Mouse (Mus musculus) urinary bladder, adult 2 months (tissue): ENCODE results near the gene Sbk2. TPM values are rescaled to one million over a fixed set of nuclear protein-coding genes. Genes with fewer than 3 reads are reported as not detected.

ENCODE experiments used
- DNase-seq: peaks from one replicate; pipeline ENCODE4 v3.0.0; 2022; ENCODE audit warnings: low spot score
- polyA plus RNA-seq: library from polyadenylated mRNA; depleted of rRNA; stranded (reverse); fragments of >200 nt; gene quantifications from 2 replicates; pipeline ENCODE4 v1.2.3, GENCODE M21; 2012

Sbk2 gene
- polyA plus RNA-seq, 1 experiment = 0.29 TPM

DNA sequence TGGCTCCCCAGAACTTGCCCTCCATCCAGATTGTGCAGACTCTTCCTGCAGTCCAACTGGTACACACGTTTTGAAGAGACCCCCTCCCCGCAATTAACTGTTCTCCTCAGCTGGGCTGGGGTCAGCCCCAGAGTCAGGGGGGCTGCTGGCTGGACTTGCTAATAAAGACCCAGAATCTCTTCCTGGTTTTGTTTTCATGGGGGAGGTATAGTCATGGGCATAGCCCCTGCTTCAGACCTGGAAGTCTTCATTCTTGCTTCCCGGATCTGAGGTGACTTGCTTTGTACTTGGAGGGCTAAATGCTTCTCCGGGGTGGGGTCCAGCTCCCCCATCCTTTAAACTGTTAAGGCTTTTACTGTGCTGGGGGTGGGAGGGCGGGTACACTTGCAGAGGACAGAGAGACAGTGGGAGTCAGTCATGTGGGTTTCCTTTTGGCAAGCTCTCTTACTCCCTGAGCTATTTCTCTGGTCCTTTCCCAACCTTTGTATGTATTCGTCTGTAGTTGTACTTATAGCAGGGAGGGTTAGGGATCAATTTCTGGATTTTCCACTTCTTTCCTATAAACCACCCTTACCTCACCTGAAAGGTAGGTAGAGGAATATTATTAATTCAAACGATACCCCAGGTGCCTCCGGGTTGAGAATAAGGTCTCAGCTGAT is 42.3 kb downstream of the Sbk2 start, which contains the start of gene Nat14:
Nat14 (plus strand) TSS at position 205 of the 659 bp plus-strand sequence.
- DNase-seq = no peak

DNA sequence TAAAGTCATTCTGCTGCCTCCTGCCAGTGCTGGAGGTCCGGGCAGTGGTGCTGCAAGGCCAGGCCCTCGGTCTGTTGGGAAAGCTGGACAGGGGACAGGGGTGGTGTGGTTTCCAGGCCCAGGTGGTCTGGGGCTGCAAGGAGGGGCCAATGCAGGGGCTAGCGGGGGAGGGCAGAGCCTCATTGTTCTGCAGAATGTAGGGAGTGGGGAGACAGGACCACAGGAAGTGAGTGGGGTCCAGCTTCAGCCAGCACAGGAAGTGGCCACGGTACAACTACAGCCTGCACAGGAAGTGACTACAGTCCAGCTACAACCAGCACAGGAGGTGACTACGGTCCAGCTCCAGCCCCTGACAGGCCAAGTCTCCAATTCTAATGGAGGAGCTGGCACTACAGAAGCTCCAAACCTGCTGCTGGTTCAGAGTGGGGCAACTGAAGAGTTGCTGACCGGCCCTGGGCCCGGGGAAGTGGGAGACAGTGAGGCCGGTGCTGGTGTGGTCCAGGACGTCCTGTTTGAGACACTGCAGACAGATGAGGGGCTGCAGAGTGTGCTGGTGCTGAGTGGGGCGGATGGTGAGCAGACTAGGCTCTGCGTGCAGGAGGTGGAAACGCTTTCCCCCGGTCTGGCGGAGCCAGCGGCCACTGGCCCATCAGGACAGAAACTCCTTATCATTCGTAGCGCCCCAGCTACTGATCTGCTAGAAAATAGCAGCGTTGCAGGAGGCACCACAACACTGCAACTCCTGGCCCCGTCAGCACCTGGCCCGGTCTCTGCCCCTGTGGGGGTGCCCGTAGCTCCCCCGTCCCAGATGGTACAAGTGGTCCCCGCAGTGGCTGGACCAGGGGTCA is 43.0 kb downstream of the Sbk2 start:
- no peak for DNase-seq

DNA sequence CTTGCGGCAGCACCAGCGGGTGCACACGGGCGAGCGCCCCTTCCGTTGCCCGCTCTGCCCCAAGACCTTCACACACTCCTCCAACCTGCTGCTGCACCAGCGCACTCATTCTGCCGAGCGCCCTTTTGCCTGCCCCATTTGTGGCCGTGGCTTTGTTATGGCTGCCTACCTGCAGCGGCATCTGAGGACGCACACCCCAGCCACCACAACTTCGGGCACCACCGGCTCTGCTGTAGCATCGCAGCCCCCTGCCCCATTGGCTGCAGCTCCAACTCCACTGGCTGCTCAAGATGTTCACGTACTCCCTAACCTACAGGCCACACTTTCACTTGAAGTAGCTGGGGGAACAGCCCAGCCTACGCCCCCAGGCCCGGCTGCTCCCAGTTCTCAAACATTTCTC is 43.7 kb downstream of the Sbk2 start:
- DNase-seq = no peak

DNA sequence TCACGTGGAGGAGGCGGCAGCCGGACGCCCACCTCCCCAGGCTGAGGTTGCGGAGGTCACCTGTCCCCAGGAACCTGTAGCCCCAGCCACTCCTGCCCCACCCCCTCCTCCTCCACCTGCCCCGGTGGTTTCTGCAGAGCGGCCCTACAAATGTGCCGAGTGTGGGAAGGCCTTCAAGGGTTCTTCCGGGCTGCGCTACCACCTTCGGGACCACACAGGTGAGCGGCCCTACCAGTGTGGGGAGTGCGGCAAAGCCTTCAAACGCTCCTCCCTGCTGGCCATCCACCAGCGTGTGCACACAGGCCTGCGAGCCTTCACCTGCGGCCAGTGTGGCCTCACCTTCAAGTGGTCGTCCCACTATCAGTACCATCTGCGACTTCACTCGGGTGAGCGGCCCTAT is 44.2 kb downstream of the Sbk2 start:
- DNase-seq = no peak

DNA sequence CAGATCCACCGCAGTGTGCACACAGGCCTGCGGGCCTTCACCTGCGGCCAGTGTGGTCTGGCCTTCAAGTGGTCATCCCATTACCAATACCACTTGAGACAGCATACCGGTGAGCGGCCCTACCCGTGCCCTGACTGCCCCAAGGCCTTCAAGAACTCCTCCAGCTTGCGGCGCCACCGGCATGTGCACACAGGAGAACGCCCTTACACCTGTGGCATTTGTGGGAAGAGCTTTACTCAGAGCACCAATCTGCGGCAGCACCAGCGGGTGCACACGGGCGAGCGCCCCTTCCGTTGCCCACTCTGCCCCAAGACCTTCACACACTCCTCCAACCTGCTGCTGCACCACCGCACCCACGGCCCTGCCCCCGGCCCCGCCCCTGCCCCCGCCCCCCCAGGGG is 45.1 kb downstream of the Sbk2 start:
- DNase-seq = no peak

DNA sequence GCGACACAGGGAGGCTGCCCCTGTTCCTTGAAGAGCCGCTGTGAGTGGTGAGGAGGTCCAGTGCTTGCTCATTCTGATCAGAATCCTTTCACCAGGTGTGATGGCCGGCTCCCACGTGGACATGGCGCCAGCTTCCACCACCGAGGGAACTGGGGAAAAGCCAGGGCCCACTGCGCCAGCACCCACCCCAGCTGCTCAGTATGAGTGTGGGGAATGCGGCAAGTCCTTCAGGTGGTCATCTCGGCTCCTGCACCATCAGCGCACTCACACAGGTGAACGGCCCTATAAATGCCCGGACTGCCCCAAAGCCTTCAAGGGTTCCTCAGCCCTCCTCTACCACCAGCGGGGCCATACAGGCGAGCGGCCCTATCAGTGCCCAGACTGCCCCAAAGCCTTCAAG is 45.5 kb downstream of the Sbk2 start:
- DNase-seq = no peak

DNA sequence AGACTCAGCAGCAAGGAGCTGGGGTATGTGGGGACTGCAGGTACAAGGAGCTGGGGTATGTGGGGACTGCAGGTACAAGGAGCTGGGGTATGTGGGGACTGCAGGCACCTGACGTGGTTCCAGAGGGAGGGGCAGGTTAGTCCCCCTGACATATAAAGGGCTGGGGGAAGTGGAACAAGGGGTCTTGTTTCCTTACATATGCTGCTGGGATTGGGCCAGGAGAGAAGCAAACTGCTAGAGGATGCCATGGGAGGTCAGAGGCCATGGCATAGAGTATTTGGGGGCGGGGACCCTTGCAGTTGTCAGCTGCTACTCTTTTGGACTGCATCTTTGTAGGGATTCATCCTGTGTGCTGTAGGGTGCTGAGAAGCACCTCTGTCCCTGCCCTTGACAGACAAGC is 46.7 kb downstream of the Sbk2 start:
- DNase-seq = no peak

DNA sequence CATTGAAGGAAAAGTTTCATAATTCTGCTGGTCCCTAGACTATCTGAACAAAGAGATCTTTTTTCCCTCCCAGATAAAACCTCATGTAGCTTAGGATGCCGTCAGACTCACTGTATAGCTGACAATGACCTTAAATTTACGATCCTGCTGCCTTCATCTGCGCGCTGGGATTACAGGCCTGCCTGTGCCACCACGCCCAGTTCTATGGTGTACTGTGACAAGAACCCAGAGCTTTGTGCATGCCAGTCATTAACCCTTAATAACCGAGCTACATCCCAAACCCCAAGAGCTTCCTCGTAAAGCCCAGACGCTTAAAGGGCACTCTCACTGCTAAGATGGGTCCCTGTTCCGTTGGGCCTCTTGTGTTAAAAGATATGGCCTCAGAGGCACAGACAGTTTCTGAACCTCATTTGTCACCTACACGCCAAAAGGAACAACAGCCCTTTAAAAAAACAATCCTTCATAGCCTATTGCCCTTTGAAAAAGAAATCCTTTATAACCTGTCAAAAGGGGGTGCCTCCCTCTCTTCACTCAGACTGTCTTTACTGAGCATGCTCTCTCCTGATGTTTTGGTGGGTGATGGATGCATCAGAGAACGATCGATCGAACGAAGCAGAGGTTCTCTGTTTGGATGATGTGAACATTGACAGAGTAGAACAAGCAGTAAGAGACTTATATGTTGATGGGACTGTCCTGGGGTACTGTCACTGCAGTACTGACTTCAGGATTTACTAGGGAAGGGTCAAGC is 48.4 kb downstream of the Sbk2 start:
- DNase-seq = no peak

DNA sequence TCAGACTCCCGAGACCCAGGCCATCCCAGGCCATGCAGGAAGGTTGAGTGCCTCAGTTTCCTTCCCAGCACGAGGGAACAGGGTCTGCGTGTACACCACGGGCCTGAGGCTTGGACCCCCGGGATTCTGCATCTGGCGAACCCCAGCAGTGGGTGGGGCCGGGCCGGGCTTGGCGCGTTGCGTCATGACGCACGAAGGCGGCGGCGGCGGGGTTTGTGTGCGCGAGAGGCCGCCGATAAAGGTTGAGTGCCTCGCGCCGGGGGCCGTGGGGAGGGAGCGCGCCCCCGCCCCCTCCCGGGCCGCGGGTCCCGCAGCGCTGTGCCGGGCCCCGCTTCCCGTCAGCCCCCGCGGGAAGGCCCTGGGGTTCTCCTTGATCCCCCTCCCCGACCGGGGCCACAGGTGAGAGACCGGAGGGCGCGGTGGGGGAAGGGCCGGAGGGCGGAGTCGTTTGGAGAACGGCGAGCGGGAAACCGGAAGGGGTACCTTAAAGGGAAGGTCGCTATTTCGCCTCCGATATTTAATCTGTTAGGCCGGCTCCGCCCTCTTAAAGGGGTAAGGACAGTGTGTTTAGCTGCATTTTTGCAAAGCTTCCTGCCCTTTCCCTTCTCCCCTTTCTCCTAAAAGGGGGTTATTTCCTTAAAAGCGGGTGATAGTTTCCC is 49.1 kb downstream of the Sbk2 start, which contains the start of gene Zfp628:
Zfp628 (plus strand) TSS at position 211 of the 659 bp plus-strand sequence.
- DNase-seq = peak; percentile 95

DNA sequence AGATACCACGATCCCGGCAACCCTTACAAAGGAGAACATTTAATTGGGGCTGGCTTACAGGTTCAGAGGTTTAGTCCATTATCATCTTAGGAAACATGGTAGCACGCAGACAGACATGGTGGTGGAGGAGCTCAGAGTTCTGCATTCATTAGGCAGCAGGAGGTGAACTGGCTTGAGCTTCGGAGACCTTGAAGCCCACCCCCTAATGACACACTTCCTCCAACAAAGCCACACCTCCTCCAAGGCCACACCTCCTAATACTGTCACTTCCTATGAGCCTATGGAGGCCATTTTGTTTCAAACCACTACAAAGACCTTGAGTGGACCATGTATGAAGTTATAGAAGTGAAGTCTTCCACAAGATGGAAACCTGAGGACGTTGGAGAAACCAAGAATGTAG is 52.0 kb downstream of the Sbk2 start:
- DNase-seq = no peak

DNA sequence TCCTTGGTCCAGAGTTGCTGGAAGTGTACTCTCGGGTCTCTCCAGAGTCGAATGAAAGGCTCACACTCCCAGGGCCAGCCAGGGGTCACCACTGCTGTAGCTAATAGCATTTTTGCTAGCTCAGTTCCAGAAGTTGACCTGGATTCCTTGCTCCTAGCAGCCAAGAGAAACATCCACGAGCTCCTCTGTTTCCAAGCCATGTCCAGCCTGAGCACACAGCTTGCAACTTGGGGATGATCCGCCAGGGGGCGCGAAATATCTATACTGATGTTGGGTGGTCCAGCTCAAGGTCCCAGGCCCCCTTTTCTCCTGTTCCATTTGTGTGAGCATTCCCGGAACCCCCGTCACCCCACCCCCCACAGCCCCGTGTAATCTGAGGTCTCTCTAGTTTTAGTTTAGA is 52.6 kb downstream of the Sbk2 start:
- DNase-seq = no peak

DNA sequence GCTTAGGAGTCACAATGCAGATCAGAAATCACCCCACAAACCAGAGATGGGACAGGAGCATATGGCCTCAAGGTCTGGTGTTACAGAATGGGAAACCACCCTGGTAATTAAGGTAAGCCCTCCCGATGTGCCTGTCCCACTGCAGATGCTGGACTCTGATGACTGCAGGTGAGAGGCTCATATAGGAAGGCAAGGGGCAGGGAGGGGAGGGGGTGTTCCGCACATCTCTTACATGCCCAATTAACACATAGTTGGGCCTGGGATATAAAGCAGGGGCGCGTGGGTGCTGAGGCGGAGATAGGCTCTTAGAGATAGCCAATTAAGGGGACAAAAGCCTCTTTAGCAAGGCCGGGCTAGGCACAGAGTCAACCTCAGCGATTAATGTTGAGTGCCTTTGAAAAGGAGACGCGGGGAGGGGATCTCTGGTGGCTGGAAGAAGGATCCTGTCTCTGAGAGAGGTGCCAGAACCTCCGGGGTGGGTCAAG is 57.7 kb downstream of the Sbk2 start, which contains the start of gene Gm36210:
Gm36210 (minus strand) TSS at position 51 of the 485 bp plus-strand sequence.
- no peak for DNase-seq

DNA sequence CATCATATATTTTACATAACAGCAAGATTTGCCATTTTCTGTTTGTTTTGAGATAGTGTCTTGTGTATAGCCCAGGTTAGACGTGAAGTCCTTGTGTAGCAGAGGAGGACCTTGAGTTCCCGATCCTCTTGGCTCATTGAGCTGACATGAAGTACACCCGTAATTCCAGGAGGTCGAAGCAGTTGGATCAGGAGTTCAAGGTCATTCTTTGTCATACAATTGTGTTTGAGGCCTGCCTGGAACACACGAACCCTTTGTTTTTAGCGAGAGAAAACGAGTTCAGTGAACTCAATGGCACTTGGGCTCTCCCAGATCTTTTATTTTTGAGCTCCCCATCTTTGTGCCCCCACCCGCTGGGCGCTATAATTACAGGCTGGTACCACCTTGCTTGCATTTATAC is 61.8 kb downstream of the Sbk2 start:
- DNase-seq = no peak

DNA sequence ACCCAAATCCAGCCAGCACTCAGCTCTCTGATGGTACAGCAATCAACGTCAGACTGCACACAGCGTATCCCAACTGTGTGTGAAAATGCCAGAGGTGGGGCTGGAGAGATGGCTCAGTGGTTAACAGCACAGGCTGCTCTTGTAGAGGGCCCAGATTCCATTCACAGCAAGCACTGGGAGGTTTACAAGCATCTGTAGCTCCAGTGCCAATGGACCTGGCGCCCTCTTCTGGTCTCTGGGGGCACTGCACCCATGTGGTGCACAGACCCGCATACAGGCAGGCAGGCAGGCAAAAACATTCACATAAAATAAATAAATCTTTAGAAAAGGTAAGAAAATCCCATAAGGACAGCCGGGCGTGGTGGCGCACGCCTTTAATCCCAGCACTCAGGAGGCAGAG is 63.0 kb downstream of the Sbk2 start:
- peak; percentile 15 for DNase-seq

DNA sequence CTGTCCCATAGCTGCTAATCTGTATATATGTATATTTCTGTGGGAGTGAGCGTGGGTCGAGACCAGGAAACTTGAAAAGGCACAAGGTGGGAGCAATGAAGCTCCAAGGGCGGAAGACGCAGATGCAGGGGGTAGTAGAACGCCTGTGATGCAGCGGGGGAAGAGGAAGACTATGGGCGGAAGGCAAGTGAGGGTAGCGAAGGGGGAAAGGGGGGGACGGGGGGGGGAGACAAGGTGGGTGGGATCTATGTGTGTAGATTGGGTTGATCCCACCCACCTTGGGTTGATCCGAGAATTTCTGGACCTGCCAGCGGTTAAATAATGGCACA is 63.7 kb downstream of the Sbk2 start:
- no peak for DNase-seq

DNA sequence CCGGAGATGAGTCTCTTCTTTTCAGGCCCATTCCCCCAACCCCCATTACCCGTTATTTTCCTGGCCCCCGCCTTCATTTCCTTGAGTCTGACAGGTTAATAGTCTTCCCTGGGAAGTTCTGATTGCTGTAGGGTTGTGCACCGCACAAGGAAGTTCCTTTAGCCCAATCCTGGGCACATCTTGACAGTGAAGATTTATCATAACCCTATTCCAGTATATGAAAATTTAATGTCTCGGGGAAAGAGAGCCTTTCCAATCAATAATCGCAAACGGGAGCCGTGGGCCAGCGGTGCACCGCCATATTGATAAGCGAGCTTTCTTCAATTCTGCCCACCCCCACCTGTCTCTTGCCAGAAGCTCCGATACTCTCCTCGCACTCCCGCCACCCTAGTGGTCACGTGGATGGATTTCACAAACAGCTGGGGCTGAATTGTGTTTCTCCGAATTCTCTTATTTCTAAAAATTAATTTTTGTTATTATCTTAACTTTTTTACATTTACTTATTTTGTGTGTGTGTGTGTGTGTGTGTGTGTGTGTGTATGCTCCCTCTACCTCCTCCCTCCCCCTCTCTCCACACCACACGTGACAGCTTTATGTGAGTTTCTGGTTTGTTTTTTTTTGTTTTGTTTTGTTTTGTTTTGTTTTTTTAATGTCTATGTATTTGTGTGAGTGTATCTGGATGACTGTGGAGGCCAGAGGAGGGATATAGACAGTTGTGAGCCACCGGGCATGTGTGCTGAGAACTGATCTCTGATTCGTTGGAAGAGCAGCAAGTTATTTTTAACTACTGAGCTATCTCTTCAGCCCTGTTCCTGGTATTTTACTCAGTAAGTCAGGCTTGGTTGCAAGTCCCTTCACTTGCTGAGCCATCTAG is 64.3 kb downstream of the Sbk2 start:
- peak; percentile 22 for DNase-seq

DNA sequence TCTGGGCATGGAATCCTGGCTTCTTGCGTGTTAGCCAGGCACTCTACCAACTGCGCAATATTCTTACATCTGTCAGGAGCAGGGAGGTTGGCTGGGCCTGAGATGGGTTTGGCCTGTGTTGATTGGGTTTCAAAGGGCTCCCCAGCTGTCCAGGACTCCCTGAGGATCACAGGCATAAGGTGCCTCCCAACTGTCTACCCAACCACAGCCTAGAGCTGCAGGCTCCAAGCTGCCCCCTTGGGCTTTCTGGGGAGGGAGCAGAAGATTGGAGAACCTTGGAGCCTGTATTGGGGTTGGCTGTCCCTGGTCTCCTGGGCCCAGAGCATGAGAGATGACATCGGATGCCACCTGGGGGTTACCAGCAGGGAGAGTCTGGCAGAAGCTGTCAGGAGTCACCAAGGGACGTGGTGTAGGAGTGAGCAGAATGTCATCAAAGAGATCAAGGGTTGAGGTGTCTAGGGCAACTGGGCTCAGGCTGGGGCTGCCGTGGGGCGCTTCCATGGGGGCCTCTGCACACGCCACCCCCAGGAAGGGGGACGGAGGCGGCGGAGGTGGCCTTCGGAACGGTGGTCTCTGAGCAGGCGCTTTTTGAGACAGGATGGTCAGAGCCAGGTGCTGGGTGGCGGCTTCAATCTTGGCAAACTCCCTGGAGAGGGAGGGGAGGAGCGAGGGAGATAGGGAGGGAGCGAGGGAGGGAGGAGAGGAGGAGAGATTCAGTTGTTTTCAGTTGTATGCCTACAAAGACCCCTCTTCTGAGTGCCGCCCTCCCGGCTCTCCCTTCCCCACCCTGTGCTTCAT is 65.2 kb downstream of the Sbk2 start:
- peak; percentile 20 for DNase-seq

DNA sequence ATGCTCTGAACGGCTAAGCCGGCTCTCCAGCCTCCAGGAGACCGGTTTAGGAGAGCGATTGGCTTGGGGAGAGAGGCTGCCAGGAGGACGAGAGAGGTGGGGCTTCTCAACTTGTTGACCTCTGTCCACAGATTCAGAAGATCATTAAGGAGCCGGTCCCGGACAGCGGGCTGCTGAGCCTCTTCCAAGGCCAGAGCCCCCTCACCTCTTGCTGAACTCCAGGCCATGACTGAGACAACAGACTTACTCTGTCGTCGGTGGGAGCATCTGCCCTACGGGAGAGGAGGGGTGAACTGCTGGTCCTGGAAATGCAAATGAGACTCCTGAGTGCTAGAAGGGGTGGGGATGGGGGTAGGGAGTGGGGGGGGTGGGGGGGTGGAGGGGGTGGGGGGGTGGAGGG is 69.0 kb downstream of the Sbk2 start:
- DNase-seq = no peak
